Mouse (Mus musculus): ENCODE results near the gene Rnf157.

The Rnf157 gene

GRCm38 (mm10) chr11:116337000-116337399, 75.8 kb downstream of the Rnf157 start:
- no peak for DNase-seq (ENCODE audit: low spot score in 2 of 2)

- no peak for DNase-seq (ENCODE audit: low spot score in 2 of 2)
Measured at GRCm38 (mm10) chr11:116336393-116336792, 76.4 kb downstream of the Rnf157 start.

GRCm38 (mm10) chr11:116335244-116336036, 77.4 kb downstream of the Rnf157 start, which contains the start of gene Foxj1:
Foxj1 (minus strand) TSS chr11:116335399.
- DNase-seq (ENCODE audit: low spot score in 2 of 2), result peak; percentile 95 to 97

GRCm38 (mm10) chr11:116334417-116334782, 78.4 kb downstream of the Rnf157 start:
- DNase-seq (ENCODE audit: low spot score in 2 of 2), result no peak

- no peak for DNase-seq (ENCODE audit: low spot score in 2 of 2)
Measured at GRCm38 (mm10) chr11:116333526-116334416, 79.1 kb downstream of the Rnf157 start.

- DNase-seq (ENCODE audit: low spot score in 2 of 2), result no peak
Measured at GRCm38 (mm10) chr11:116332983-116333270, 79.9 kb downstream of the Rnf157 start.

GRCm38 (mm10) chr11:116332232-116332982, 80.4 kb downstream of the Rnf157 start:
- DNase-seq (ENCODE audit: low spot score in 2 of 2), result peak in 1 of 2 experiments; percentile 20

GRCm38 (mm10) chr11:116330211-116330518, 82.7 kb downstream of the Rnf157 start:
- no peak for DNase-seq (ENCODE audit: low spot score in 2 of 2)

GRCm38 (mm10) chr11:116329314-116330210, 83.3 kb downstream of the Rnf157 start:
- DNase-seq (ENCODE audit: low spot score in 2 of 2), result peak in 1 of 2 experiments; percentile 21

- no peak for DNase-seq (ENCODE audit: low spot score in 2 of 2)
Measured at GRCm38 (mm10) chr11:116326963-116327603, 85.7 kb downstream of the Rnf157 start.

GRCm38 (mm10) chr11:116318719-116319659, 93.8 kb downstream of the Rnf157 start:
- peak in 1 of 2 experiments; percentile 79 for DNase-seq (ENCODE audit: low spot score in 2 of 2)

- no peak for DNase-seq (ENCODE audit: low spot score in 2 of 2)
Measured at GRCm38 (mm10) chr11:116312359-116312758, 100.5 kb downstream of the Rnf157 start.

GRCm38 (mm10) chr11:116311169-116311568, 101.7 kb downstream of the Rnf157 start:
- DNase-seq (ENCODE audit: low spot score in 2 of 2), result no peak

- DNase-seq (ENCODE audit: low spot score in 2 of 2), result no peak
Measured at GRCm38 (mm10) chr11:116309601-116310000, 103.2 kb downstream of the Rnf157 start.

- no peak for DNase-seq (ENCODE audit: low spot score in 2 of 2)
Measured at GRCm38 (mm10) chr11:116307762-116308531, 104.9 kb downstream of the Rnf157 start.

GRCm38 (mm10) chr11:116307019-116307725, 105.7 kb downstream of the Rnf157 start, which contains the start of gene Exoc7:
Exoc7 (minus strand) TSS chr11:116307233.
- DNase-seq (ENCODE audit: low spot score in 2 of 2), result no peak

- DNase-seq (ENCODE audit: low spot score in 2 of 2), result peak; percentile 82 to 91
Measured at GRCm38 (mm10) chr11:116306126-116306982, 106.5 kb downstream of the Rnf157 start.
